In the genomic region with DNA sequence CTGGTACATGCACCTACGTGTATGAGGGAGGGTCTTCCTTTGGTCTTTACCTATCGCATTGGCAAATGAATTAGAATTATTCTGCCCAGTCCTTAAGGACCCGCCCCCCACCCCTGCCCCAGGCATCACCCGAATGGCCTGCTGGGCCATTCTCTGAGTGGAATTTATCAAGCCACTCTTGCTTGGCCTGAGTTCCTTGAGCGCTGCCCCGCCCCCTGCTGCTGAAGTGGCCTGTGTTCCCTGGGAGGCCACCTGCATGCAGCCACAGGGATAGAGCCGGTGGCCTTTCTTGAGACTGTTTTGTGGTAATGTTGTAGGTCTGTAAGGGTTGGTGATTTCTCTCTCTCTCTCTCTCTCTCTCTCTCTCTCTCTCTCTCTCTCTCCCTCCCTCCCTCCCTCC, we compare ENCODE assay signal across 8 mouse cellular contexts. TPM values are rescaled to one million over a fixed set of nuclear protein-coding genes. Genes with fewer than 3 reads are reported as not detected.
DNase-seq lines count a peak whose midpoint lies in the region; ATAC-seq and TF ChIP-seq lines count a peak whose summit lies in the region.

No protein-coding gene starts in this region.

- H3K4me3 ChIP-seq in heart, embryonic 14.5 days (ENCODE audit: control insufficient read depth in 1 of 2, insufficient read depth in 1 of 2, low read depth in 1 of 2, low read length in 2 of 2) = no peak overlapping the region
- peak overlapping the region; percentile 53 for H3K4me3 ChIP-seq in hindbrain, embryonic 12.5 days
- H3K4me3 ChIP-seq in limb, embryonic 14.5 days (replicated peaks; ENCODE audit: low read length) = peak overlapping the region; percentile 60; the same call in 1 of the 2 replicates
- H3K4me3 ChIP-seq in neural tube, embryonic 15.5 days (replicated peaks) = peak overlapping the region; percentile 78

- H3K9me3 ChIP-seq in heart, embryonic 14.5 days (ENCODE audit: control insufficient read depth, low read length) = no peaks in the 10 kb centered on the region
- H3K9me3 ChIP-seq in hindbrain, embryonic 12.5 days (replicated peaks) = no peaks in the 10 kb centered on the region
- H3K9me3 ChIP-seq in limb, embryonic 14.5 days (ENCODE audit: control insufficient read depth, low read length) = no peaks in the 10 kb centered on the region
- no peaks in the 10 kb centered on the region for H3K9me3 ChIP-seq in neural tube, embryonic 15.5 days (replicated peaks)

- intact Hi-C loops in heart, postnatal 10 days (cut with DNase I) = loop anchor here (2.0 to 10.0 kb wide), 2 partner anchors 29 to 439 kb away; no protein-coding TSS in a partner anchor
- intact Hi-C loops in heart, postnatal 14 days (cut with DNase I) = loop anchor here (1.0 kb wide), 1 partner anchor 29 kb away; no protein-coding TSS in a partner anchor

- no peak for DNase-seq in heart, postnatal 10 days
- no peak for DNase-seq in limb, embryonic 14.5 days (ENCODE audit: low spot score)
- no peak for DNase-seq in adrenal gland, postnatal 4 days (ENCODE audit: low spot score in 2 of 2)
- no peak for DNase-seq in heart, postnatal 14 days
- DNase-seq in right cerebral cortex, adult 18-20 months = no peak

- H3K27ac ChIP-seq in heart, embryonic 14.5 days (replicated peaks in 1 of 2; ENCODE audit: control insufficient read depth in 1 of 2, insufficient read depth in 1 of 2, low read depth in 2 of 2, low read length in 2 of 2) = no peak overlapping the region
- no peak overlapping the region for H3K27ac ChIP-seq in hindbrain, embryonic 12.5 days
- no peak overlapping the region for H3K27ac ChIP-seq in limb, embryonic 14.5 days (replicated peaks; ENCODE audit: low read depth, low read length)
- H3K27ac ChIP-seq in neural tube, embryonic 15.5 days (replicated peaks) = peak overlapping the region; percentile 70; the same call in 1 of the 2 replicates

- 6% methylated on average over 7 of the region's 7 CpGs for WGBS in heart, embryonic 14.5 days
- 5% methylated on average over 7 of the region's 7 CpGs for WGBS in hindbrain, embryonic 12.5 days
- 5% methylated on average over 7 of the region's 7 CpGs for WGBS in limb, embryonic 14.5 days
- 3% methylated on average over 7 of the region's 7 CpGs for WGBS in neural tube, embryonic 15.5 days

- peaks cover 59% of the 10 kb centered on the region for H3K27me3 ChIP-seq in heart, embryonic 14.5 days (ENCODE audit: control insufficient read depth, insufficient read depth, low read length)
- peaks cover 38% of the 10 kb centered on the region for H3K27me3 ChIP-seq in hindbrain, embryonic 12.5 days
- H3K27me3 ChIP-seq in limb, embryonic 14.5 days (ENCODE audit: control insufficient read depth, insufficient read depth, low read length) = peaks cover 38% of the 10 kb centered on the region
- H3K27me3 ChIP-seq in neural tube, embryonic 15.5 days (replicated peaks) = peaks cover 10% of the 10 kb centered on the region

- H3K4me2 ChIP-seq in heart, embryonic 14.5 days (ENCODE audit: low read length) = 0 out of 2 replicates have a peak overlapping the region, but pooled peaks have one; percentile 99
- peak overlapping the region; percentile 89 for H3K4me2 ChIP-seq in hindbrain, embryonic 12.5 days (replicated peaks)
- no peak overlapping the region for H3K4me2 ChIP-seq in limb, embryonic 14.5 days (replicated peaks; ENCODE audit: low read depth, low read length, severe bottlenecking)
- peak overlapping the region; percentile 85 for H3K4me2 ChIP-seq in neural tube, embryonic 15.5 days

- no peak for ATAC-seq in heart, embryonic 14.5 days (ENCODE audit: insufficient number of reproducible peaks, insufficient read depth, low FRiP score, low read depth)
- ATAC-seq in hindbrain, embryonic 12.5 days (ENCODE audit: low FRiP score) = no peak; the same call in 1 of the 2 replicates
- ATAC-seq in limb, embryonic 14.5 days (ENCODE audit: low FRiP score, low read depth) = no peak
- no peak for ATAC-seq in neural tube, embryonic 15.5 days (ENCODE audit: low FRiP score)

- H3K36me3 ChIP-seq in heart, embryonic 14.5 days (ENCODE audit: control insufficient read depth, insufficient read depth, low read length) = no peaks in the 10 kb centered on the region
- H3K36me3 ChIP-seq in hindbrain, embryonic 12.5 days = no peaks in the 10 kb centered on the region
- no peaks in the 10 kb centered on the region for H3K36me3 ChIP-seq in limb, embryonic 14.5 days (ENCODE audit: control insufficient read depth, insufficient read depth, low read length)
- no peaks in the 10 kb centered on the region for H3K36me3 ChIP-seq in neural tube, embryonic 15.5 days

- H3K9ac ChIP-seq in heart, embryonic 14.5 days (ENCODE audit: low read length) = no peak overlapping the region
- no peak overlapping the region for H3K9ac ChIP-seq in hindbrain, embryonic 12.5 days
- H3K9ac ChIP-seq in limb, embryonic 14.5 days (ENCODE audit: low read depth, low read length, severe bottlenecking) = no peak overlapping the region
- H3K9ac ChIP-seq in neural tube, embryonic 15.5 days (replicated peaks) = peak overlapping the region; percentile 80

- H3K4me1 ChIP-seq in heart, embryonic 14.5 days (ENCODE audit: control insufficient read depth in 2 of 2, insufficient read depth in 2 of 2, low read length in 2 of 2) = peaks cover 4 to 13% of the 10 kb centered on the region in 2 experiments; a peak in 3 of 4 replicates
- H3K4me1 ChIP-seq in hindbrain, embryonic 12.5 days = peaks cover 8% of the 10 kb centered on the region
- H3K4me1 ChIP-seq in limb, embryonic 14.5 days (ENCODE audit: control insufficient read depth, insufficient read depth, low read length) = no peaks in the 10 kb centered on the region
- peaks cover 43% of the 10 kb centered on the region for H3K4me1 ChIP-seq in neural tube, embryonic 15.5 days

- TF ChIP-seq POLR2A in limb, embryonic 14.5 days (IDR thresholded peaks at IDR 0.05; ENCODE audit: borderline replicate concordance, extremely low read depth, insufficient read depth, insufficient read length) = no peak

RNA-seq across cellular contexts. Expression of a gene that starts 2.2 kb away (rescaled TPM):
- 0.43 and 0.51 TPM in 2 replicates for polyA plus RNA-seq in heart, embryonic 14.5 days (2014; fragmentation: Nextera tagmentation; extraction: Ambion mirVana)
- not detected for total RNA-seq in heart, postnatal 10 days (2021)
- polyA plus RNA-seq in hindbrain, embryonic 12.5 days (2016; fragmentation: Nextera tagmentation; extraction: Ambion mirVana) = 3.8 and 4.0 TPM in 2 replicates
- 1.2 and 1.8 TPM in 2 replicates for polyA plus RNA-seq in limb, embryonic 14.5 days (2012; rRNA removed)
- 0.99 and 1.4 TPM in 2 replicates for polyA plus RNA-seq in limb, embryonic 14.5 days (2014; fragmentation: Nextera tagmentation; extraction: Ambion mirVana)
- polyA plus RNA-seq in neural tube, embryonic 15.5 days (2015; fragmentation: Nextera tagmentation; extraction: Ambion mirVana) = 23.1 and 27.9 TPM in 2 replicates
- total RNA-seq in adrenal gland, postnatal 4 days (2021) = 1 to 10 TPM in 1 of 2 experiments, under 1 TPM in 1; 0.42 to 4.2 TPM
- not detected for total RNA-seq in heart, postnatal 14 days (2021)

Comparison
In these comparisons a context has a peak if more than half of its experiments do, and no peak if none do; other contexts are left out.
1. H3K4me3 ChIP-seq: peak in hindbrain, embryonic 12.5 days (single experiment), limb, embryonic 14.5 days (single experiment) and neural tube, embryonic 15.5 days (single experiment); none in heart, embryonic 14.5 days (0 of 2).